Mouse (Mus musculus): ENCODE results near the gene A730049H05Rik. TPM values are rescaled to one million over a fixed set of nuclear protein-coding genes. Genes with fewer than 3 reads are reported as not detected.

A730049H05Rik gene
- polyA plus RNA-seq, 1 experiment from 2014 or later, result 0.42 TPM

Other genes starting within 250 kb of the A730049H05Rik start
- 13.1 and 15.5 TPM in 2 replicates for gene Prickle2, start 110.3 kb upstream of the A730049H05Rik start, polyA plus RNA-seq (2014; fragmentation: Nextera tagmentation; extraction: Ambion mirVana)
- 0.20 and 0.28 TPM in 2 replicates for gene Gm15737, start 52.9 kb downstream of the A730049H05Rik start, polyA plus RNA-seq (2014; fragmentation: Nextera tagmentation; extraction: Ambion mirVana)
- 7.4 and 13.6 TPM in 2 replicates for gene Adamts9, start 127.0 kb downstream of the A730049H05Rik start, polyA plus RNA-seq (2014; fragmentation: Nextera tagmentation; extraction: Ambion mirVana)

Data from intestine, embryonic 14.5 days (tissue).